Mouse (Mus musculus) left cerebral cortex, adult 2 months (tissue): Measurements from ENCODE around the gene Anks6. TPM values are rescaled to one million over a fixed set of nuclear protein-coding genes. Genes with fewer than 3 reads are reported as not detected.

Source experiments
- DNase-seq, 2 experiments: peaks; one replicate each; pipeline ENCODE4 v3.0.0; 2021 to 2022; ENCODE audit warnings: low spot score in 2 of 2, mixed read lengths in 1 of 2; ENCODE audit errors: extremely low spot score in 1 of 2
- H3K27ac ChIP-seq: fragments of 200-600 bp; 2 replicates; pipeline ENCODE4 v1.8.1; 2022
- H3K4me3 ChIP-seq: fragments of 200-600 bp; 2 replicates; pipeline ENCODE4 v1.8.1; 2022
- CTCF ChIP-seq: fragments of 200-600 bp; IDR thresholded peaks from 2 replicates; pipeline ENCODE4 v1.8.1; 2022; ENCODE audit warnings: antibody characterized with exemption, mild to moderate bottlenecking, moderate library complexity
- intact Hi-C: fragments of 180-260 bp; cut with DNase I; formaldehyde crosslinking; loops from one replicate; pipeline ENCODE4 v1.15.1; 2025
- long read RNA-seq, 2 experiments: library from polyadenylated mRNA; stranded (forward); transcript quantifications; one replicate each; pipeline ENCODE4 v2.0.0; 2021; ENCODE audit warnings: borderline mapping rate in 2 of 2
- total RNA-seq, 2 experiments: library from RNA; stranded (reverse); gene quantifications; 2 replicates each; pipeline ENCODE4 v1.2.3; 2021

Gene Anks6
- 10 to 100 TPM; 21.2 to 24.1 TPM for total RNA-seq
- long read RNA-seq, experiment 1, partial matches to known transcripts: 2 of 23 reads
- long read RNA-seq, experiment 1, other reads (novel, unspliced or antisense): 19 of 23 reads
- long read RNA-seq, experiment 2, partial matches to known transcripts: 5 of 34 reads
- long read RNA-seq, experiment 2, other reads (novel, unspliced or antisense): 25 of 34 reads

DNA sequence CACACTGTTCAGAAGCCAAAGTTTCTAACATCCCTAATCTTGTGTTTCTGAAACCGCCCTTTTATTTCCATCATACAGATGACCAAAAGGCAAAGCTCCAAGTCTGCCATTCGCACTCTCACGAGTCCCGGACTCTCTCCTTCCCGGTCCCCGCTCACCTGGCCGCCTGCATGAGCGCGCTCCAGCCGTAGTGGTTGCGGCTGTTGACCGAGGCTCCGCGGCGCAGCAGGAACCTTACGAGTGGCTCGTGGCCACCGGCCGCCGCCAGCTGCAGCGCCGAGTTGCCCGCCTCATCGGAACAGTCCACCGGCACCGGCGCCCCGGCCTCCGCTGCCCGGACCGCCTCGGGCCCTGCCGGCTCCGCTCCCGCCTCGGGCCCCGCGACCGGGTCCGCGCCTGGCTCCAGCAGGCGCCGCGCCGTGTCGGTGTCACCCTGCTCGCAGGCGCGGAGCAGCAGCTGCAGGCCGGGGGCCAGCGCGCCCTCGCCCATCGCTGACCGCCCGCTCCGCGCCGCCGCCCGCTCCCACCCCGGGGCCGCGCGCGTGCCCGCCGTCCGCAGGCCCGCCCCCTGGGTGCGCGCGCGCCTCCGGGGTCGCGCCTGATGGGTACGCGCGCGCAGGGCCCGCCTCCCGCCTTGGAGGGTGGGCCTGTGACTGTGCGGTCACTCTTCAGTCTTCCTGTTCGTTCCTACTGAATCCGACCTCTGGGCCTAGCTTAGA is at the start of gene Anks6:
Gene Anks6, minus strand, starts transcription at position 637 of the 719 bp plus-strand sequence.
- intact Hi-C loops: no loop called here
- peak within 1 kb of the TSS; percentile 90 for H3K27ac ChIP-seq
- peak; percentile 83 for DNase-seq
- TF ChIP-seq CTCF: no peak
- peak within 1 kb of the TSS; percentile 68 for H3K4me3 ChIP-seq

DNA sequence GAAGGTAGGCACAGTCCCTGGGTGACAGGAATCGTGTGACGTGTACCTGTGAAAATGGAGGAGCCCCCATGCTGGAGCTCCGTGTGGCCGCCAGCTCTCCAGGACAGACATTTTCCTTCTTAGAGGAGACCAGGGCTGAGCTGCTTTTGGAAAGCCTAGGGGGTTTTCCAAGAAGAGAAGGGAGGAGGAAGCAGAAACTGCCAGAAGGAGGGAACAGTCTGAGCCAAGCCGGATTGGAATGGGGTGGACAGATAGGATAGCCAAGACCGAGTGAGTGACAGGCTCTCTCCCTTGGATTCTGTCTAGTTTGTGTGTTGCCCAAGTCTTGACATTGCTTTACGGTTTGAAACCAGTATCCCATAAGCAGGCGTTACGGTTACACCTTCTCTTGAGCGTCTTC is 46.3 kb upstream of the Anks6 start:
- Histone ChIP-seq H3K4me3 (no peak overlapping the region), H3K27ac (no peak overlapping the region)
- DNase-seq: no peak
- no peak for TF ChIP-seq CTCF
- intact Hi-C loops: no loop called here

DNA sequence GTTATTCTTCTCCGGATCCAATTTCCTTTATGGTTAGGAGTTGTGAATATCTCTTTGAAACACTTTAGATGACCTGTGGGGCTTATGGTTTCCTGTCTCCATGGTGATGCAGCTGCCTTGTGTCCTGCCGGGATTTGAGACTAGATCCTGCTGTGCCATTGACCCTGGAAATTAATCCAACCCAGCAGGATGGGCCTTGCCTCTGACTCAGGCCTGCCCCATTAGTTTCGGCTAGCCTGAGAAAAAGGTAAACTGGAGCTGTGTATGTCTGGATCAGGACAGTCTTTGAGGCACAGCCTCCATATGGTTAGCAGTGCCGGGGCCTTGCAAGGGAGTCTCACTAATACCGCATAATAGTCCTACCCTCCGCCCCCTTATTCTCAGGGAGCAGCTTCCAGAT is 36.4 kb upstream of the Anks6 start:
- no peak overlapping the region for H3K4me3 ChIP-seq
- DNase-seq: no peak
- intact Hi-C loops: no loop called here
- H3K27ac ChIP-seq: no peak overlapping the region
- no peak for TF ChIP-seq CTCF

DNA sequence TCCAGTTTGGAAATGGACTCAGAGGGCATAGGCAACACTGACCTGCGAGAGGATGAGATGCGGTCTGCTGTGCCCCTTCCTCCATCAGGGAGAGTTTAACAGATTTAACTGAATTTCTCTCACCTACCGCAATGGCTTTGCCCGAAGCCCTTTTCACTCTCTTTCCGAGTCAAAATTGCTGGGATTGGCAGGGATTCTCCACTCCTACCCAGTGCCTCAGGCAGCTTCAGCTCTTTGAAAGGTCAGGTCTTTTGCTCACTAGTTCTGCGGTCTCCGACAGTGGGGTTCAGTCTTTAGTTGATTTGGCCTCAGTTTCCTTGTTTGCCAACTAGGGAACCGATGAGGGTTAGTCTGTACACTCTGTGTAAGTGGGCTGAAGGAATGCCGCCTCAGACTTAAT is 35.9 kb upstream of the Anks6 start:
- Histone ChIP-seq H3K27ac (no peak overlapping the region), H3K4me3 (no peak overlapping the region)
- DNase-seq: no peak
- no peak for TF ChIP-seq CTCF
- intact Hi-C loops: no loop called here

DNA sequence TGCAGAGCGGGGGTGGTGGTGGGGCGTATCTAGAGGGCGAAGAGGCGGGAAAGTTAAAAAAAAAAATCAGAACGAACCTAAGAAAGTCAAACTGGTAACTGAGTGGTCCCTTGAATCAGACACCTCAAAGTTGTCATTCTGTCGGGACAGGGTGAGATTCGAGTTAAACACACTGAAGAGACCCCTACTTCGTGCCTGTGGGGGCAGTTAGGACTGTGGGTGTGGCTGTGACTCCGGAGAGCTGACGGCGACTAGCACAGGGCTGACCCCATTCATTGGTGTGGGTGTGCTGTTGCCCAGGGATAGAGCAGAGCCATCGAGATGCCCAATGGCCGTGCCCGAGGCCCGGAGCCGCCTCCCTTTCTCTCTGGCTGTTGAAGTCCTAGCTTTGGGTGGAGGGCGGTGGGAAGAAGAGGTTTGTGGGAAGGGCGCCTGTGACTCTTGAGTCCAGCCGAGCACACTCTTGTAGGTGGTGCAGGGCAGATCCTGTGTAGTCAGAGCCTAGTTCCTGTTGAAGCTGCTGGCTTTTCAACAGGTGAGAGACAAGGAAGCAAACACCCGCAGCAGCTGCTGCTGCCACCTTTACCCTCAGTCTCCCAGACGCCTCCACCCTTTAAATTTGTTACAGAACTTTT is 35.3 kb upstream of the Anks6 start:
- no peak for DNase-seq
- peak overlapping the region; percentile 63 for H3K4me3 ChIP-seq
- H3K27ac ChIP-seq: no peak overlapping the region
- TF ChIP-seq CTCF: no peak
- intact Hi-C loops: no loop called here

DNA sequence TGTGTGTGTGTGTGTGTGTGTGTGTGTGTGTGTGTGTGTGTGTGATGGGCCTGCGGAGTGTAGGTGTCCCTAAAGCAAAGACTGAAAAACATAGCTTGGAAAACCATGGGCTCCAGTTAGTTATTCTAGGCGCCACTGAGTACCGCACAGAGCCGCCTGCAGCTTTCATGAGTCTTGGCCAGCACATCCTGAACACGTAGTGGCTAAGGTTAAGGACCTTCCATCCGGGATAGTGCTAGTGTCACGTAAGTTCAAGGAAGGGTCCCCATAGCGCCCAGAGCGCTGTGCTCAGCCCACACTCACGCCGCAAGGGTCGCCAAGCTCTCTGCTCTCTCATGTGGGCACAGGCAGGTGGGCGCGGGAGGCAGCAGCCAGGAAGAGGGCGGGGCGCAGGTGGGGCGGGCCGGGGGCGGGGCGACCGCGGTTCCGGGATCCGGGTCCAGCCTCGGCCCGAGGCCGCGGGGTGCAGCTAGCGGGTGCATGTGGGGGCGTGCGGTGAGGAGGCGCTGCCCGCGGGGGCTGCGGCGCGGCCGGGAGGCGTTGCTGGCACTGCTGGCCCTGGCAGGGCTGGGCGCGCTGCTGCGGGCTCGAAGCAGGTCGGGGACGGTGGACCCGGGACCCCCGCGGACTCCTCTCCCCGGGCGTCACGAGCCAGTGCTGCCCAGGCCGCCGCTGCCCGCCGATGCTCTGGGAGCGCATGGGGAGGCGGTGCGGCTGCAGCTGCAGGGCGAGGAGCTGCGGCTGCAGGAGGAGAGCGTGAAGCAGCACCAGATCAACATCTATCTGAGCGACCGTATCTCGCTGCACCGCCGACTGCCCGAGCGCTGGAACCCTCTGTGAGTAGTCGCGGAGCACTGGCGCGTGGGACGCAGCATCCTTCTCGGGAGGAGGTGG is 34.5 kb upstream of the Anks6 start, which contains the start of gene Galnt12:
Gene Galnt12, plus strand, starts transcription at position 417 of the 894 bp plus-strand sequence.
- Histone ChIP-seq H3K4me3 (peak within 1 kb of the TSS; percentile 63), H3K27ac (peak within 1 kb of the TSS; percentile 61)
- no peak for TF ChIP-seq CTCF
- intact Hi-C loops: no loop called here
- peak; percentile 29 to 31 for DNase-seq

DNA sequence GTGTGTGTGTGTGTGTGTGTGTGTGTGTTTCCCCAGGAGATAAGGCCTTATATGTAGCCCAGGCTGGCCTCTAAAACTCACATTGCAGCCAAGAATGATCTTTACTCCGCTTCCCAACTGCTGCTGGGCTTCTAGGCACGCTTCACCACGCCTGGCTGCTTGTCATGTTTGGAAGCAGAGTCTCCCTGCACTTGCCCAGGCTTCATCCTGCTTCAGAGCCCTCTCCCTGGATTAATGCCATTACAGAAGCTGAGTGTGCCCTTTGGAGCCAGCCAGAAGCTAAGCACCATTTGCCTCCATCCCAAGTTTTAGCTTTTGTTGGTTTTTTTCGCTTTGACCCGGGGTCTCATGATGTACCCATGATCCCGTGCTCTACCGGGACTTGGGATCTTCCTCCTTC is 31.4 kb upstream of the Anks6 start:
- no peak for DNase-seq
- intact Hi-C loops: no loop called here
- Histone ChIP-seq H3K27ac (no peak overlapping the region), H3K4me3 (no peak overlapping the region)
- TF ChIP-seq CTCF: no peak

DNA sequence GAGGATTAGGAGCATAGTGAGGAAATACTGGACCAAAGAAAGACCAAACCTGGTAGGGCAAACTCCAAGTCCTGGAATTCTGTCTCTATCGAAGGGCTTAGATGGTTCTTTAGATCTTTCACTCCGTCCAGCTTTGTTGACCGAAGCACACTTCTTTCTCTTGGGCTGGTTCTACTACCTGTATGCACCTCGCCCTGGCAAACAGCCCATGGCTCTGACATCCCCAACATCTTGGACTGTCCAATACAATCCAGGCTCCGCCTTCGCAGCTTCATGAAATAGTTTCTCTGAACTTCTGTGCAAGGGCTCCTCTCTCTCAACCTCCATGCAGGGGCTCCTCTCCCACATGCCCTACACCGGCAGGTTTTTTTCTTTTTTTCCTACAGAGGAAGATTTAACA is 26.6 kb upstream of the Anks6 start:
- DNase-seq: no peak
- no peak for TF ChIP-seq CTCF
- H3K27ac ChIP-seq: no peak overlapping the region
- intact Hi-C loops: no loop called here
- no peak overlapping the region for H3K4me3 ChIP-seq

DNA sequence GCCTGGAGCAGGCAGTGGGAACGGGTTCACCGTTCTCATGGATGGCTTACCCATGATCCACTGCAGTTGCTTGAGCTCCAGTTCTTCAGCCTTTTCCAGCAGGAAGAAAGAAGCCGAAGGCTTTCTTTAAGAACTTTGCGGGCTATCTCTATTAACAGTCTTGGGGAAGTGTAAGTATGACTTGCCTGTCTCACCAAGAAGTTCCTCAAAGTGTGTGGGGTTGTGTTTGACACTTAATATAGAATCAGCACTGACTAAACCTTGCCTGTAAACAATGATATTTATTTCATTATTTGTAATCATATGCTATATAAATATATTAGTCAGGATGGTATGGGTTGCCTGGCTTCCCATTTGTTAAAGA is 23.4 kb upstream of the Anks6 start:
- Histone ChIP-seq H3K27ac (no peak overlapping the region), H3K4me3 (no peak overlapping the region)
- TF ChIP-seq CTCF: no peak
- intact Hi-C loops: no loop called here
- no peak for DNase-seq

DNA sequence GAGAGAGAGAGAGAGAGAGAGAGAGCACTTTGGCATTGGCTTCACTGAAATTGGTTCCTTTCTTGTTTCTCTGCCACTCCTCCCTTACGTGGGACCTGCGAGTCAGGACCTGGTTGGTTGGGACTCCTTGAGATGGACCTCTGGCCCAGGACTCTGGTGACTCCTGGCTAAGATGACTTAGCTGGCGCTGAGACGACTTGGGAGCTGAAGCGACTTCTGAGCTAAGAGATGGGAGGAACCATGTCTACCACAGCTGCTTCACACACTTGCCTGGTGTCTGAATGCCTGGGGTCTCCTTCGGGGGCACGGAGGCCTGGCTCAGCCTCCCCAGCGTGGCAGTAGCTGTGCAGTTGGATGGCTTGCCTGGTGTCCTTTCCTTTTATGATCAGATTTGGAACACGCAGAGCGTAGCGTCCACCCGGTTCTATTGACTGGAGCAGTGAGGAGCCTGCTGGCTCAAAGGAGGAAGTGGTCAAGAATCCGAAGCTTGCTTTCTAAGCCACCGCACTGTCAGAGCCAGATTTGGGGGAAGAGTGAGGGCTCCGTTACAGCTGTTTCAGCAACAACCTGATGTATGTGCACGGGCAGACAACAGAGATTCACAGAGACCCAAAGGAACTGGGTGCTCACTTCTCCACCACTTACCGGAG is 22.9 kb upstream of the Anks6 start:
- intact Hi-C loops: no loop called here
- TF ChIP-seq CTCF: no peak
- no peak overlapping the region for H3K27ac ChIP-seq
- DNase-seq: no peak
- H3K4me3 ChIP-seq: no peak overlapping the region

DNA sequence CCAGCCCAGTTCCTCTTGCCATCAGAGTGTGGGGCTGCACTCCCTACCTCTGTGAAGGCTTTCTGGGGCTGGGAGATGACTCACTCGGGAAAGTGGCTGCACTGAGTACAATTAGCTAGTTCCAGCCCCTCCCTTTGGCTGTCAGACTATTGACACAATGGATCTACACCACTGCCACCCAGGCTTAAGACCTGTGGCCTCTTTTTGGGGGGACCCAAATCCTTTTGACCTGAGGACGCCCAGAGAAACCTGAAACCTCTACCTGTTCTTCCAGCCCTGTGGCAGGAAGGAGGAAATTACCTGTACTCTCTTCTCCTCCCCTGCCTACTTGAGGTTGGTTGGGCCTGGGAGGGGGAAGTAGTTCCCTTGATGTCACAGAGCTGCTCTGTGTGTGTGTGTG is 17.8 kb upstream of the Anks6 start:
- Histone ChIP-seq H3K27ac (no peak overlapping the region), H3K4me3 (no peak overlapping the region)
- DNase-seq: no peak
- no peak for TF ChIP-seq CTCF
- intact Hi-C loops: no loop called here
